Mouse (Mus musculus): Measurements from ENCODE around the gene 4930402F06Rik. TPM values are rescaled to one million over a fixed set of nuclear protein-coding genes. Genes with fewer than 3 reads are reported as not detected.

4930402F06Rik gene
- polyA plus RNA-seq (2017; shearing (Covaris generic)): not detected

DNA sequence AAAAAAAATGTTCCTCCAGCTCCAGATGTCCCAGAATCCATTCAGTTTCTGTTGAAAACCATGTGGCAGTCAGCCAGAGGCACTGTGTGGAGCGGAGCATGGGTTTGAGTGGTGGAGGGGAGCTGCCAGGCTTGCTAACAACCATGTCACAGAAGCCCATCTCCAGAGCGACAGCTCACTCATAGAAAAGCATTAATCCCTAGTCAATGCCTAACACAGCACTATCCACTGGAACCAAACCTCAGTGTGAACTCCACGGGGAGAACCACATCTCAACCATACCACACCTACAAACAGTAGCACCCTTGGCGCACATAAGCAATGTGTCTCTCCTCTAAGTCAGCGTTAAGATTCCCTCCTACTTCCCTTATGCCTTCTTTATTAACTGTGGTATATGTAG lies at the start of gene 4930402F06Rik:
4930402F06Rik (minus strand) TSS at position 80 of the 400 bp plus-strand sequence.

GRCm38 (mm10) chr2:35367629-35368028 lies 29.3 kb downstream of the 4930402F06Rik start, which contains the start of gene 4930568D16Rik:
Gene 4930568D16Rik (minus strand): TSS chr2:35367729.

GRCm38 (mm10) chr2:35336388-35337280 lies 60.3 kb downstream of the 4930402F06Rik start, which contains the start of gene Stom:
Gene Stom (minus strand): TSS chr2:35336976.

Other genes with a start within 250 kb of the 4930402F06Rik start
- 190 TPM for gene Rab14, start 196.1 kb downstream of the 4930402F06Rik start, polyA plus RNA-seq (2017; shearing (Covaris generic))
- 32.0 TPM for gene Gsn, start 140.8 kb downstream of the 4930402F06Rik start, polyA plus RNA-seq (2017; shearing (Covaris generic))
- gene Stom, start 60.2 kb downstream of the 4930402F06Rik start, polyA plus RNA-seq (2017; shearing (Covaris generic)): 5.6 TPM
- gene 4930568D16Rik, start 29.4 kb downstream of the 4930402F06Rik start, polyA plus RNA-seq (2017; shearing (Covaris generic)): not detected
- 24.2 TPM for gene Ggta1, start 66.1 kb upstream of the 4930402F06Rik start, polyA plus RNA-seq (2017; shearing (Covaris generic))
- gene Dab2ip, start 161.1 kb upstream of the 4930402F06Rik start, polyA plus RNA-seq (2017; shearing (Covaris generic)): 1.4 TPM